Mouse (Mus musculus) olfactory bulb, adult 2 months (tissue): Measurements from ENCODE around the gene Asphd1.

Source experiments
- CTCF ChIP-seq: fragments of 200-500 bp; IDR thresholded peaks from 2 replicates; pipeline ENCODE4 v1.5.1; 2012; ENCODE audit warnings: low read depth, mild to moderate bottlenecking, low read length, moderate library complexity; ENCODE audit not compliant: insufficient read depth
- POLR2A ChIP-seq: fragments of 200-500 bp; IDR thresholded peaks from 2 replicates; pipeline ENCODE4 v1.6.1; 2012; ENCODE audit warnings: mild to moderate bottlenecking, low read depth, low read length, moderate library complexity; ENCODE audit not compliant: insufficient read depth

DNA sequence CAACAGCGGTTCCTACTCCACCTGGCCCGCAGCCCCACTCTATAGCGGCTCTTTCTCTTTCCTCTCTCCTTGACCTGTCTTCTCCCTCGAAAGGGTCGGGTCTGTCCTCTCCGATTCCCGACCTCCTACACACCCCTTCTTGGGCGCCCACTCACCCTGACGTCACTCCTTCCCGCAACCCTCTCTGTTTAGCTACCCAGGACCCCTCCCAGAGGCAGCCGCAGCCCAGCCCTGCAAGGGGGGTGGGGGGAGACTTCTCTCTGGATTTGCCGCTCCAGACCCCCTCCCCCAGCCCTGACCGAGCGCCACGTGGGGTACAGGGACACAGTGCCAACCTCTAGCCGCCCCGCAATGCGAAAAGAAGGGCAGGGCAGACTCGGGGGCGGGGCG is at the start of gene Asphd1:
- TF ChIP-seq POLR2A (no peak), CTCF (no peak)
